Mouse (Mus musculus): ENCODE data around the gene Ralgps1. TPM values are rescaled to one million over a fixed set of nuclear protein-coding genes. Genes with fewer than 3 reads are reported as not detected.

The Ralgps1 gene
- total RNA-seq, 2 experiments from 2014 or later: 51.5 to 71.2 TPM

DNA sequence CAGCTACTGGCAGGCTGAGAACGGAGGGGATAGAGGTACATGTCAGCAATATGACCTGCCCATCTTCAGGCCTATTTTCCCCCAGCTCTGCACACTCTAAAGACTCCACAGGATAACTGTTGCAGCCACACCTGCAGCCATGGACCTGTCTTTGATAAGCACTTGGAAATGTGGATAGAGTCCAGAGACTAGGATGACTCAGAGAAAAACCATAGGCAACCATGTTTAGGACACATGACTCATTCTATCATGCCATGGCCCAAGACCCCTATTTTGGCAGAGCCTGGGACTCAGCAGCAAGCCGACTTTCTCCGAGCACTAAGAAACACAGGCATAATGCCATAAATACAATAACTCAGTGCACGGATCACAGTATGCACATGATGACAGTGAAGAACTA is 6.6 kb downstream of the Ralgps1 start:
- DNase-seq (ENCODE audit: low spot score in 2 of 2): no peak
- intact Hi-C loops (cut with DNase I): no loop called here

DNA sequence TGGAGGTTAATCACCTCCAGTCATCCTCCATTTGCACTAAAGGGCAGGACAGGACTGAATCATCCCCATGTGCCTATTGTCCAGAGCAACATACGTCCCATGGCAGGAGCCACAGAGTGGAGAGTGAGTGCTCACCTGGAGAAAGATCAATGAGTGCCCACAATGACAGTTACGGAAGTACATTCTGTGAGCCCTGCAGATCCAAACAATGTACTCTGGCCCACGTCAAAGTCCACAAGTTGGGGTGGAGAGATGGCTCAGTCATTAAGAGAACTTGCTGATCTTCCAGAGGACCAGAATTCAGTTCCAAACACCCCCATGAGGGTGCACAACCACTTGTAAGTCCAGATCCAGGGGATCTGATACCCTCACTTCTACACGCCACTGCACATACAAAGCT is 7.4 kb downstream of the Ralgps1 start:
- intact Hi-C loops (cut with DNase I): no loop called here
- no peak for DNase-seq (ENCODE audit: low spot score in 2 of 2)

DNA sequence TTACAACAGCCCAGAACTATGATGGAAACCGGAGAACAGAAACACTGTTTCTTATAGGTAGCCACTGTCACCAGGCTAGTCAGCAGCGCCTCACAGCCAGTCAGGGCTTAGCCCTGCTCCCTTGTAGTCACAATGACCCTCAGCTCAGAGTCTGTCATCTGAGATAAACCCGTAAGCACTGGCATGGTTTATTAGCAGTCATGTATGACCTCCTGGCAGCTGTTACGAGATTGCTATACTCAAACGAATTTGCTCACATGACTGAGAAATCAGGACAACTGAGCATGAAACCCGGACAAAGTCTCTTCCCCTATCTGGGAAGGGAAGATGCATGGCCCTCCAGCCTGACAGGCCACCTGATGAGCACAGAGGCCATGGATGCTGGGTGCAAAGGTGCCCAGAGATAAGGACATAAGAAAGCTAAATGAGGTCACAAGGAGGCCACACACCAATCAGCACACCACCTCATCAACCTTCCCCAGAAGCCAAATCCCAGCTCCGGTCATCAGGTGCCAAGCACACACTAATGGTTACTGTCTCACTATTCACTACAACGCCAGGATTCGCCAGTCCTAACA is 10.1 kb downstream of the Ralgps1 start:
- no peak for DNase-seq (ENCODE audit: low spot score in 2 of 2)
- intact Hi-C loops (cut with DNase I): no loop called here

DNA sequence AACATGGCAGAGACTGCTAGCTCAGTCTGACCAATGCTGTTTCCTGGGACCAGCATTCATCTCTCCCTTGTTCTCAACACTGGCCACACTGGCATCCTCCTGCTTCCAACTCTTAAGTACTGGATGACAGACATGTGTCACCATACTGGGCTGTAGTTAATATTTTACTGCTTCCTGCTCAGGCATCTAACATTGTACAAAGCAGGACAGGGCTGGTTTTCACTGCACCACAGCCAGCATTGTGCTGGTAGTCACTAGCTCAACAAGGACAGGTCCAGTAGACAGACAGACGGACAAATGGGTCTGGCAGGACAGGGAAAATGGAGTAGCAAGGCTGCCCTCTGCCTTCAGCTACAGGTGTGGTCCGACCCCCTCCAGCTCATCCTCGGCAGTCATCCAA is 10.7 kb downstream of the Ralgps1 start:
- intact Hi-C loops (cut with DNase I): no loop called here
- no peak for DNase-seq (ENCODE audit: low spot score in 2 of 2)

DNA sequence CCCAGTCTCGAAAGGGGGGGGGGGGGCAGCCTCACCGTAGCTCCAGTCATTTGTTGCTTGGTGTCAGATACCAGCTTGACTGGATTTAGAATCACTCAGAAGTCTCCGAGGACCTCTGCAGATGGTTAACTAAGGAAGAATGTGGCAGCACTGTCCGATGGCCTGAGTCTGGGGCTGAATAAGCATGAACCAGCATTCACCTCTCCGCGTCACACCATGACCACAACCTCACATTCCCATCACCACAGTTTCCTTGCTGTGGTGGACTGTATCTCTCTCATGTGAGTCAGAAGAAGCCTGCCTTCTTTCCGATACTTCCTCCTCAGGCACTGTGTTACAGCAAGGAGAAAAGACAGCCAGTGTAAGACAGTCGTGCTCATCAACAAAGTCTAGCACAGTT is 12.1 kb downstream of the Ralgps1 start:
- intact Hi-C loops (cut with DNase I): loop anchor here (10.0 kb wide), 1 partner anchor 374 kb away; the partner anchor contains the start of gene Slc2a8
- DNase-seq (ENCODE audit: low spot score in 2 of 2): no peak

DNA sequence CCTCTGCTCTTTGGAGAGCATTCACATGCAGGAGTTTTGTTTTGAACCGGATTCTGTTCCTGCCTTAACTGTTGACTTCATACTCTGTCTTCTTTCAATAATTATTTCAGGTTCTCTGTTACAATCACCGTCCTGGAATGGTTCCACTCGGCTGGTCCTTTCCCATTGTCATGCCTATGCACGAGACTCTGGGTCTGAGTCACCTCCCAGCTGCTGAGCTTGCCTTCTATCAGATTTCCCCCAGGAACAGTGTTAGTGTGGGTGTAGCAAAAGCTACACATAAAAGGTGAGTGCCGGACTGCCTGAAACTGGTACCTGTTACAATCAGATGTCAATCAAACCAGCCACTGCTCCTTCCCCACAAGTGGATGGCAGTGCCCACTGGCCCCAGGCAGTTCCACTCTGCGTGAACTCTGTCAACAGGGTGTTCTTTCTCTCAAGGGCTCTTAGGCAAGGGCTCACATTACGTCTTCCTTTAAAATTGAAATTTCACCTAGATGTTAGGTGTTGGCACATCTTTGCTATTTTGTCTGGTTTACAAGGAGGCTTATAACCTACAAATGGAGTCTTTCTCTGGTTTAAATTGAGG is 13.9 kb downstream of the Ralgps1 start:
- intact Hi-C loops (cut with DNase I): loop anchor here (10.0 kb wide), 1 partner anchor 373 kb away; the partner anchor contains the start of gene Slc2a8
- no peak for DNase-seq (ENCODE audit: low spot score in 2 of 2)

DNA sequence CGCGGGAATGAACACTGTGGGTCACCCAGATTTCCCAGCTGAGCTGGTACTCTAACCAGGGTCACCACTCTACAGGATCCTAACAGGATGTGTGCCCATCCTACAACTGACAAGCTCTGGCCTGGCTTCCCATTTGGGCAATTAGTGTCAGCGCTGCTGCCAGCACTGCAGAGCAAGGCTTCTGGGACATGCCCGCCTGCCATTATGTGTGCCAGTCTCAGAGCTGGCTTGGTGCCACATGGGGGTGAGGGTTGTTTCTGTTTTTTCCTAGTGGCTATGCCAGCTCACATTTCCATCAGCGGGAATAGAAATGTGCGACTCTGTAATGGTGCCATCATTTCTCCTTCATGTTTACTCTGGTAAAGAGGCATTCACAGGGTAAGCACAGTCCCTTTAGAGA is 15.7 kb downstream of the Ralgps1 start:
- intact Hi-C loops (cut with DNase I): loop anchor here (10.0 kb wide), 1 partner anchor 371 kb away; the partner anchor contains the start of gene Slc2a8
- peak; percentile 59 to 69 for DNase-seq (ENCODE audit: low spot score in 2 of 2)

DNA sequence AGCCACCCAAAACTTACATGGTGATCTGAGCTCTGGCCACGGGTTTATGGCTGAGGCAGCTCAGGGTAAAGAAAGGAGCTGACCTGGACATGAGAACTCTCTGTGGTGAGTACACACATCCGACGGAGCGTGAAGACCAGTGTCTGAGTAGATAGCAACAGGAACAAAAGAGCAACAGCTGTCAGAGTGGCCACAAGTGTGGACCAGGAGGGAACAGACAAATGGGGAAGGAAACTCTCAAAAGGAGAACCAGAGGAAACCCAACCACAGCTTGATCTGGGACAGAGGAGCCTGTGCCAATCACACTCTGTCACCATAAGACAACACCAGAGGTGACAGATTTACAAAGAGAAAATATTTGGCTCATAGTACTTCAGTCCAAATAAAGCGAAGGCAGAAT is 17.9 kb downstream of the Ralgps1 start:
- intact Hi-C loops (cut with DNase I): loop anchor here (2.0 to 10.0 kb wide), 2 partner anchors 47 to 369 kb away; partner anchors contain the start of gene Slc2a8
- DNase-seq (ENCODE audit: low spot score in 2 of 2): no peak

DNA sequence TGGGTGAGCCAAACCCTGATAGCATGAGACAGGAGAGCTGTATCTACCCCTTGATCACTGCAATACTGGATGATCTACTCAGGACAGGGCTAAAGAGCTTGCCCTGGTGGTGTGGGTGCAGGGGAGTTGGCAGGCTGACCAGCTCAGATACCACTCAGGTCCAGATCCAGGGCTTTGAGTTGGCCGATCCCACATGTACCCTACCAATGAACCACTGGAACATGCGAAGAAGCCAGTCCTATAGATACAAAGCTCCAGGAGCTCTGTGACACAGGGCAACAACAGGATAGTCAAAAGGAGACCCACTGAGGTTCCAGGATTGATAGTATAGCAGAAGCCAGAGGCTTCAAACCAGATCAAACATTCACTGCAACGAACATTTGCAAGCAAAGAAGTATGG is 19.8 kb downstream of the Ralgps1 start:
- intact Hi-C loops (cut with DNase I): loop anchor here (10.0 kb wide), 1 partner anchor 367 kb away; the partner anchor contains the start of gene Slc2a8
- no peak for DNase-seq (ENCODE audit: low spot score in 2 of 2)

DNA sequence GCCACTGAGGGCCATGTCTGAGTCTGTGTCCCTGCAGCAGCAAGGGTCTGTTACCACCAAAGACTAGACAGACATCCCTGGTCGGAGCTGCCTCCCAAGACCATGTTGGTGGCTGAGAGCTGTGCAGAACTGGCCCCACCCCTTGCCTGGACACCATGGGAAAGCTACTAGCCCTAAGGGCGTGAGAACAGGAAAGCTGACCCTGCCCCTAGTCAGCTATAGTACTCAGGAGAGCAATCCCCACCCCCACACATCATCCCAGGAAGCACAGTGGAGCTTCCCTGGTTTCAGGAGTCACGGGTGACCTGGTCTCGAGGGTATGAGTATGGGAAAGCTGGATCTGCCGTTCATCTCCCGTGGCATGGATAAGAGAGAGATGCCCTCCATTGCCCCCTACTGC is 20.4 kb downstream of the Ralgps1 start:
- intact Hi-C loops (cut with DNase I): loop anchor here (10.0 kb wide), 1 partner anchor 366 kb away; the partner anchor contains the start of gene Slc2a8
- DNase-seq (ENCODE audit: low spot score in 2 of 2): no peak

DNA sequence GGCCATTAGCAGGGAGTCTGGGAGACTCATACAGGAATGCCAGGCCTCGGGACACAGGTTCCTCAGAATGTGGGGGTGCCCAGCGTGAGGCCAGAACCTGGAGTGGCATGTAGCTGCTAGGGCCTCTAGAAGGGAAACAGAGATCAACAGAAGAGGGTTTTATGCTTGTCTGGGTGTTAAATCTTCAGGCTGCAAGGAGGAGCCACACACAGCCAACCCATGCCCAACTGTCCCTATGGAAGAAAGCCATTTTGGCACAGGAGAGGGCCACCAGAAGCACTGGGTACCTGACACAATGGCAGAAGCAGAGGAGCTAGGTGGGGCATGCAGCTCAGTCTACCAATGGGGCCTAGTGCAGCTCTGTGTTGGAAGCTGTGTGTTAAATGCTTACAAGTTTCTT is 21.7 kb downstream of the Ralgps1 start:
- intact Hi-C loops (cut with DNase I): loop anchor here (1.0 to 5.0 kb wide), 2 partner anchors 132 to 195 kb away; partner anchors contain the start of gene Angptl2
- DNase-seq (ENCODE audit: low spot score in 2 of 2): no peak

DNA sequence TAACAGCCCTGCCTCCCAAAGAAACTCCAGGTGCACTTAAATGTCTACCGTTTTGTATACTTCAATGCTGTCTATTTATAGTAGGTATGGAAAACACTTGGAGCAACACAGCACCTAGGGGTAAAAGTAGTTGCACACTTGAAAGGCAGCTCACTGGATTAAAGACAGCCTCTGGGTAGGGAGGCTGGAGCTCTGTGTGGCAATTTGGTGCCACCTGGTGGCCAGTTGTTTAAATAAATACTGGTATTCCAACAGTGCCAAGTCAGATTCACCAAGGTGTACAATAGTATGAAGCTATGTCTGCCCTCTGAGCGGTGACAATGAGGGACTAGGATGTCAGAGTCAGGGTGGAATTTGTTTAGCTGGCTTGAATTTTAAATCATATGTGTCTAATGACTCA is 22.2 kb downstream of the Ralgps1 start:
- intact Hi-C loops (cut with DNase I): loop anchor here (1.0 to 5.0 kb wide), 2 partner anchors 132 to 195 kb away; partner anchors contain the start of gene Angptl2
- DNase-seq (ENCODE audit: low spot score in 2 of 2): peak; percentile 61 to 77

DNA sequence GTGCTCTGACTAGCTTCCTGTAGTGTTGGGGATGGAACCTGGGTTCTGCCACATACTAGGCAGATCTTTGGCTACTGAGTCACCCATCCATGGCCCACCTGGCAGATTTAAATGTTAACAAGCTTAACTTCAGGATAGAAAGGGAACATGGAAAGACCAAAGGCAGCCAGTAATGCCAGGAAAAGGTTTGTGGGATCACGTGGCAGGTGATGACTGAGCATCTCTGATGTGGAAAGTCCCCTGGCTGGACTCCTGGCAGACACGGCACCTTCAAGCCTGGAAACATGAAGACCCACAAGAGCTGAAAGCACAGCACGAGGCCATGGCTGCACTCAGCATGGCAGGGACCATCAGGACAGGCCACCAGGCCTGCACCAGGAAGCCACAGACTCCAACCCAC is 23.0 kb downstream of the Ralgps1 start:
- DNase-seq (ENCODE audit: low spot score in 2 of 2): no peak
- intact Hi-C loops (cut with DNase I): loop anchor here (5.0 kb wide), 1 partner anchor 131 kb away; the partner anchor contains the start of gene Angptl2

DNA sequence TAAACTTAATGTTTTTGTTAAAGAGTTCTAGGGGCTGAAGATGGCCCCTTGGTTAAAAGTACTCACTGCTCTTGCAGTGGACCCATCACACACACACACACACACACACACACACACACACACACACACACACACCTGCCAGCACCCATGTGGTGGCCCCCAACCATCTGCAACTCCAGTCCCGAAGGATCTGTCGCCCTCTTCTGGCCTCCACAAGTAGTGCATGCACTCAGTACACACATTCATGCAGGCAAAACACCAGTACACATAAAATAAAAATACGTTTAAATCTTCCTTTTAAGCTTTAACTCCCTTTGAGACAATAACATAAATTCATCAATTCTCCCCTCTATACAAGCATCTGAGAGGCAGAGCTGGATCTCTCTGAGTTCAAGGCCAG is 23.7 kb downstream of the Ralgps1 start:
- DNase-seq (ENCODE audit: low spot score in 2 of 2): no peak
- intact Hi-C loops (cut with DNase I): loop anchor here (5.0 kb wide), 1 partner anchor 130 kb away; the partner anchor contains the start of gene Angptl2

DNA sequence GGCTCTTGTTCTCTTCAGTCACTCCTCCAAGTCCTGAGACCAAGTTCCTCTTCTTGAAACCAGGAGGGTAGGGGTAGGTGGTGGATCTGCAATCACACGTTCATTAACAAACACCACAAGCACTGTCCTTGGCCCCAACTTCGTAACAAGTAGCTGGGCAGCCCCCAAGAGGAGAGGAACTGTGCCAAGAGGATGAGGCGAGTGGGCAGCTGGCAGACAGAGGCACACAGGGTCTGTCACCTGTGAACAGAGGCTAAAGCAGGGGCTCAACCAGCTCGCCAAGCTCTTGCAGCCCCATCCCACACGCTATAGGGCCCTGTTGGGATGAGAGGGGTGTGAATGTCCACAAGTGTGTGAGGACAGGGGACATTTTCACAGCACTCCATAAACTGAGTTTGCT is 24.5 kb downstream of the Ralgps1 start:
- intact Hi-C loops (cut with DNase I): loop anchor here (5.0 kb wide), 1 partner anchor 129 kb away; the partner anchor contains the start of gene Angptl2
- DNase-seq (ENCODE audit: low spot score in 2 of 2): no peak

DNA sequence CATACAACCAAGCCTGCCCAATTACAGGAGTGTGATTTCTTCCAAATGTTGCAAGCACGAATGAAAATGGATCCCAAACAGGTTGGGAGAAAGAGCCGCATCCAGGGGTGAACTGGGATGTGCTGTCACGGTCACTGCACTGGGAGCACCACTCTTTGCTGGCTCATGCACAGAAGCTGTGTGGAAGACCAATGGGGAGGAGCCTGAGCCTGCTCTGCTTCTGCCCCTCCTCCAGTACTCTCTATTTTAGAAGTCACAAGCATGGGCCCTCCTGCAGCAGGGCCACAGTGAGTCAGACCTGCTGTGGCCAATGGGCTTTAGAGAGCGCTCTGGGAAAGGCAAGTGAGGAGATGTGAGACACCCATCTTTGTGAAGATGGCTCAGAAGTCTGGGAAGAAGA is 25.3 kb downstream of the Ralgps1 start:
- intact Hi-C loops (cut with DNase I): loop anchor here (5.0 kb wide), 1 partner anchor 129 kb away; the partner anchor contains the start of gene Angptl2

DNA sequence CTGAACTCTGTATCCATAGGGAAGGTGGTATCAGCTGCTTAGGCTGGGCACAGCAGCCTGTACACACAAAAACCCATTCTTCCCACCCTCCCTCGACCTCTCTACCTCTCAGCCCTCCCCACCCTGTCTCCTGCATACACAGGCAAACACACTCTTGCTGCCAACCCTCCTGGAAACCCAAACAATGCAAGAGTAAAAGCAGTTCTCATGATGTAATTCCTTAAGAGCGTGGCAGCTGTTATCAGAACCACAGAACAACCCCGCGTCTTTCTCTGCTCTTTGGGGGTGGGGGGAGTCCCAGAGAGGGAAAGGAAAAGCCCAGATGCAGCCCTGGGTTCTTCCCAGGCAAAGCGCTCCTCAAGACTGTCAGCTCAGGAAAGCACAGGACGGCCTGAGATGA is 25.8 kb downstream of the Ralgps1 start:
- DNase-seq (ENCODE audit: low spot score in 2 of 2): no peak
- intact Hi-C loops (cut with DNase I): loop anchor here (5.0 kb wide), 1 partner anchor 128 kb away; the partner anchor contains the start of gene Angptl2

More for the DNA sequence above, 25.3 kb downstream of the Ralgps1 start:
- no peak for DNase-seq (ENCODE audit: low spot score in 2 of 2)

DNA sequence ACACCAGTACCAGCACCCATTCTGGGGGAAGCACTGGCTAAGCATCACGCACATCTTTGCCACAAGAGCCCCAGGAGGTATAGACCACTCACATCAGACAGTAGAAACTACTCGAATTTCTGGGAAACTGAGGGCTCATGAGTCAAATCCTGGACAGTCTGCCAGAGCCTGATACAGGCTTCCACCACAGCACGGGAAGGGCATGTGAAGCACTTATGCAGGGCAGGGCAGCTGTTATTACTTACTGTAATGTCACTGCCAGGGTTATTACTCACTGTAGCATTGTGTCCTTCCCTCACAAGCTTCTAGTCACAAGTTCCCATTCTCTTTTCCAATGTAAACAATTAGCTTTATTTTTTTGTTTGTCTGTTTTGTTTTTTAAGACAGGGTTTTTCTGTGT is 27.9 kb downstream of the Ralgps1 start:
- no peak for DNase-seq (ENCODE audit: low spot score in 2 of 2)
- intact Hi-C loops (cut with DNase I): no loop called here

DNA sequence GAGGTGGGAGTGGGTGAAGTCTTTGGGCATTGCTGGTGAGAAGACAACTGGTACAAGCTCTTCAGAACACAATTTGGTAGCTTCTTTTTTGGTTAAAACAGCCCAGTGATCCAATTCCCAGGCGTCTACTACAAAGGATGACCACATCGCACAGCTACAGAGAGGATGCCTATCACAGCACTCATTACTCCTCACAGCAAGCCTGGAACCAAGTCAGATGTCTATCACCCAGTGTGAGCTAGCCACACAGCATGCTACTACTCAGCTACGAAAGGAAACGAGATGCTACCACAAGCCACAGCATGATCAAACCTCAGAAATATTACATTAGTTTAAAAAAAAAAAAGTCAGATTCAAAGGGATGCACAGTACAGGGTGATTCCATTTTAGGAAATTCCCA is 29.1 kb downstream of the Ralgps1 start:
- DNase-seq (ENCODE audit: low spot score in 2 of 2): no peak
- intact Hi-C loops (cut with DNase I): no loop called here

DNA sequence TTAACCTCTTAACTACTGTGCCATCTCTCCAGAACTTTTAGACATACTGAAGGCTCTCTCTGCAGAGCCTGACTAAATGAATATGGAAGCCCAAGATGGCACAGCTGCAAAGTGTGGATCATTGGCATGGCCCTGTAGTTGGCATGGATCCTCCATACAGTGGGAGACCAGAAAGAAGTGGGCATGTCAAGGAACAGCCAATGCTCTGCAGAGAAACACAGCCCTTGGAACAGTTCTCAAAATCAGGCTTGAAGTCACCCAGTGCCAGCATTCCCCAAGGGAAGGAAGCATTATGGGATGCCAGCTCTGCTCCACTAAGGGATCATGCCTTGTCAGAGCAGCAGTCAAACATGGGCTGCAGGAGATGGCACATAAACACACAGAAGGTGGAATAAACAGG is 35.5 kb downstream of the Ralgps1 start:
- no peak for DNase-seq (ENCODE audit: low spot score in 2 of 2)
- intact Hi-C loops (cut with DNase I): no loop called here

DNA sequence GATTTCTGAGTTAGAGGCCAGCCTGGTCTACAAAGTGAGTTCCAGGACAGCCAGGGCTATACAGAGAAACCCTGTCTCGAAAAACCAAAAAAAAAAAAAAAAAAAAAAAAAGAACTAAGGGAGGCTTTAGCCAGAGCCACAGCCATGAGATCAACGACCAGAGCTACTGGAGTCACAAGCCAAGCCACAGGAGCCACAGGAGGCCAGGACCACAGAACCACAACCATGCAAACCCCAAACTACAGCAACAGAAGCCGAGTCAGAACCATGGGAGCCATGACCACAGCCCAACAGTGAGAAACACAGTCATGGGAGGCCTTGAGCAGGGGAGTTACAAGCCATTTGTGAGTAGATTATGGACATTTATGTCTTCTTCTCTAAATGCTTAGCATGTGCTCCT is 41.7 kb downstream of the Ralgps1 start:
- intact Hi-C loops (cut with DNase I): no loop called here
- no peak for DNase-seq (ENCODE audit: low spot score in 2 of 2)
